Mouse (Mus musculus) lung, postnatal 0 days (tissue): Measurements from ENCODE around the gene Tns2.

Experiments
- CTCF ChIP-seq: IDR thresholded peaks from 2 replicates; pipeline ENCODE4 v1.5.1; 2016; ENCODE audit warnings: antibody characterized with exemption, mild to moderate bottlenecking
- EP300 ChIP-seq: IDR thresholded peaks from 2 replicates; pipeline ENCODE4 v1.6.1; 2016; ENCODE audit warnings: antibody characterized with exemption, mild to moderate bottlenecking, control low read depth

GRCm38 (mm10) chr15:102103371-102103946 is 3.2 kb downstream of the Tns2 start:
- no peak for TF ChIP-seq CTCF
- no peak; the same call in none of the 2 replicates for TF ChIP-seq EP300
